Mouse (Mus musculus) gastrocnemius, postnatal 14 days (tissue): Measurements from ENCODE around the gene Dtnbp1. TPM values are rescaled to one million over a fixed set of nuclear protein-coding genes. Genes with fewer than 3 reads are reported as not detected.

Experiments used
- DNase-seq: peaks from one replicate; pipeline ENCODE4 v3.0.0; 2021; ENCODE audit warnings: mixed read lengths
- intact Hi-C: fragments of 180-260 bp; cut with DNase I; formaldehyde crosslinking; loops from one replicate; pipeline ENCODE4 v1.15.1; 2025; ENCODE audit warnings: low total_unique reads
- total RNA-seq, 2 experiments: library from RNA; stranded (reverse); gene quantifications; 2 replicates each; pipeline ENCODE4 v1.2.3; 2021

Gene Dtnbp1
- total RNA-seq, 2 experiments from 2014 or later: 28.3 to 31.4 TPM

- no peak for DNase-seq
- intact Hi-C loops: no loop called here
Measured at GRCm38 (mm10) chr13:44915945-44916344, 86.0 kb downstream of the Dtnbp1 start.

- intact Hi-C loops: no loop called here
- no peak for DNase-seq
Measured at GRCm38 (mm10) chr13:44915382-44915781, 86.6 kb downstream of the Dtnbp1 start.

DNA sequence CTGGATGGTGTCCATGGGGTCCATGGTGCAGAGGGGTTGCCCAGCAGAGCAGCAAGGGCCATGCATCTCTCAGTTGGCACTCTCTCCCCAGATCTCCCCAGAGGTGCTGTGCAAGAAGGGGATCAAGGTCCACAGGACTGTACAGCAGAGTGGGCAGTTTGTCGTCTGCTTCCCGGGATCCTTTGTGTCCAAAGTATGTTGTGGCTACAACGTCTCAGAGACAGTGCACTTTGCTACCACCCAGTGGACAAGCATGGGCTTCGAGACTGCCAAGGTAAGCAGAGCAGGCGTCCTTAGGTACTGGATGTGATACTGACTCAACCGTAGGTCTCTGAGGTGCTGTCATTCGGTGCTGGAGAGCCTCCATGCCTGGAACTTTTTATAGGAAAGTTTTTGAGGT, 88.4 kb downstream of the Dtnbp1 start:
- intact Hi-C loops: no loop called here
- DNase-seq: no peak

DNA sequence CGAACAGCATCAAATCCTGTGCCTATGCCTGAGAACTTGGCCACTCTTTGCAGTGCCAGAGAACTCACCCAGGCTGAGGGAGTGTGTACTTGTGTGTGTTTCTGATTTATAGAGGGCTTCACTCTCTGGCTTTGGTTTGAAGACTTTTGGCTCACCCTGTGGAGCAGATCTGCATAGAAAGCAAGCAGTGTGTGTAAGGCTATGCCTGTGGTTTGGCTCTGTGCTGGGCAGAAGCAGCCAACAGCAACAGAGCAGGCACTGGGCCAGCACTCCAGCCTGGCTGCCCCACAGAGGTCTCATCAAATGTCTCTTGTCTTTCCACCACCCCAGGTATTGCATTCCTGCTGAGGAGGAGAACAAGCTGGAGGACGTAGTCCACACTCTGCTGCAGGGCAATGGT, 89.1 kb downstream of the Dtnbp1 start:
- intact Hi-C loops: no loop called here
- DNase-seq: peak; percentile 74

DNA sequence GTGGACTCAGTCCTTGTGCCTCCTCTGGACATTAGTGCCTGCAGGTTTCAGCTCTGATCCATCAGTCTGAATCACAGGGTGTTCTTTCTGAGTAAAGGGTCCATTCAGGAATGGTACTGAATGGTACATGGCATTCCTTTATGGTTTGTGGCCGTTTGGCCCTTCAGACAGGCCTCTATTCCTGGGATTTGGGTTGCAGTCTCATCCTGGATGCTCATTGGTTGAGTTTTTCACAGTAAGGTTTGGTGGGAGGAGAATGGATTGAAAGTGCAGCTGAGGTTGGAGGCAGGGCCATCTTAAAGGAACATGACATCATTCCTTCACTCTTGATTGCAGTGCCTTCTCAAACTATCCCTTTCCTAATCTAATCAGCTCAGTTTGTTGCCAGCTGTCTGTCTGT, 93.2 kb downstream of the Dtnbp1 start:
- no peak for DNase-seq
- intact Hi-C loops: no loop called here

GRCm38 (mm10) chr13:44907702-44908101, 94.2 kb downstream of the Dtnbp1 start:
- intact Hi-C loops: no loop called here
- DNase-seq: peak; percentile 88

- intact Hi-C loops: no loop called here
Measured at GRCm38 (mm10) chr13:44906141-44906540, 95.8 kb downstream of the Dtnbp1 start.

DNA sequence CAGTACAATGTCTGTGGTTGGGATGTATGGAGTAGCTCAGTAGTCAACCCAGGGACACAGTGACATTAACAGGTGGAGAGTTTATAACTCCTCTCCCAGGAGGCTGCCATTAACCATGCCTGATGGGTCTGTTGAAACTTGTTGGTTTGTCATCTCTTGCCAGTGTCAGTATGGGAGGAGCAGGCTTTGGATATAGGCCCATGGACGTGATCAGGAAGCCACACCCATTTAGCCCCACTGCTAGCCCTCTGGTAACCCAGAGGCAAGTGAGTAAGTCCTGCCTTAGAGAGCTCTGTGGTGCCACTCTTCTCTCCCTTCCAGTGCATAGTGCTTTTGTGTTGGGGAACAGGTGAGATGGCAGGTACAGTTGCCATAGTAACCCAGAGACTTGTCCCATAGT, 97.7 kb downstream of the Dtnbp1 start:
- intact Hi-C loops: no loop called here
- DNase-seq: no peak

More at GRCm38 (mm10) chr13:44906141-44906540, 95.8 kb downstream of the Dtnbp1 start:
- no peak for DNase-seq

GRCm38 (mm10) chr13:44903416-44903815, 98.5 kb downstream of the Dtnbp1 start:
- no peak for DNase-seq
- intact Hi-C loops: no loop called here

- no peak for DNase-seq
- intact Hi-C loops: no loop called here
Measured at GRCm38 (mm10) chr13:44902299-44902698, 99.6 kb downstream of the Dtnbp1 start.

DNA sequence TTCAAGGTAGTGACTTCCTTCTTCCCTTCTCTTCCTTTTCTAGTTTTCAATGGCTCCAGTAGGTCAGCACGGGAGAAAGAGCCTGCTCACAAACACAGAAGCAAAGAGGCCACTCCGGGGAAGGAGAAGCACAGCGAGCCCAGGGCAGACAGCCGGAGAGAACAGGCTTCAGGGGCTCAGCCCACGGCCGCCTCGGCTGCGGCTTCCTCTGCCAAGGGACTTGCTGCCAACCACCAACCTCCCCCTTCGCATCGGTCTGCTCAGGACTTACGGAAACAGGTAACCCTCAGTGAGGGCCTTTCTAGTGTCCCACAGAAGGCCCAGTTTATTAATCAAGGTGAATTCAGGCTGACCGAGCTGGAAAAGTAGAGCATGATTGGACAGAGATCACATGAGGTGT, 105.7 kb downstream of the Dtnbp1 start:
- intact Hi-C loops: no loop called here
- no peak for DNase-seq

GRCm38 (mm10) chr13:44891813-44892730, 109.9 kb downstream of the Dtnbp1 start:
- intact Hi-C loops: no loop called here

GRCm38 (mm10) chr13:44890612-44891011, 111.3 kb downstream of the Dtnbp1 start:
- no peak for DNase-seq

More at GRCm38 (mm10) chr13:44891813-44892730, 109.9 kb downstream of the Dtnbp1 start:
- no peak for DNase-seq

DNA sequence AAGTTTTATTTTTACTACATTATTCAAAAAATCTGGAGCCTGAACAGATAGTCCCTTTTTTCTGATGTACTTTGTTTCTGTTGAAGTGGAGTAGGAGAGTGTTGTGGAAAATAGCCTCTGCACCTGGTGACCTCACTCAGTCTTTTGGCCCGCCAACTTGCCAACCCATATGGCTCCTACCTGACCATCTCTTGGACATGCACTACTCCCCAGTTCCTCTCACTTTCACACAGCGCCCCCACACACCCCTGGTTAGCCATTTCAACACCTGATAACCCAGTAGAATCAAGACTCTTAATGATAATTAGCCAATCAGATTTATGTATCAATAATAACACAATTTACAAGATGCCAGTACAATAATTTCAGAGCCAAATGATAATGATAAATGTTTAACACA, 115.7 kb downstream of the Dtnbp1 start:
- DNase-seq: no peak
- intact Hi-C loops: no loop called here

More at GRCm38 (mm10) chr13:44890612-44891011, 111.3 kb downstream of the Dtnbp1 start:
- intact Hi-C loops: no loop called here

DNA sequence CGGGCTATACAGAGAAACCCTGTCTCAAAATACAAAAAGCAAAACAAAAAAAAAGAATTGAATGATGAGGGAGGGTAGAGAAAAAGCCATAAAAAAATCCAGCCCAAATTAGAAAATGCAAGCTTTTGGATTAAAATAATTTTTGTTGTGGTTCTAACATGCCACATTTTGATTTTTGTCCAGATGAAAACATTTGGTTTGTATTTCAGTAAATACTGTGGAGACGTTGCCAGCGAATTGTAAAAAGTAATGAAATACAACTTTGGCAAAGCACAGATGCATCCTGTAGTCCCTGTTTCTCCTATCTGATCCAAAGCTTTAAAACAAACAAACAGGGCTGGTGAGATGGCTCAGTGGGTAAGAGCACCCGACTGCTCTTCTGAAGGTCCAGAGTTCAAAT, 120.9 kb downstream of the Dtnbp1 start:
- no peak for DNase-seq
- intact Hi-C loops: no loop called here

- DNase-seq: no peak
- intact Hi-C loops: no loop called here
Measured at GRCm38 (mm10) chr13:44876799-44877198, 125.1 kb downstream of the Dtnbp1 start.

Other genes starting within 250 kb of the Dtnbp1 start
- under 1 TPM in 1 of 2 experiments, not detected in 1; 0.10 TPM for gene Gm9817, start 76.5 kb upstream of the Dtnbp1 start, total RNA-seq